Mouse (Mus musculus): Measurements from ENCODE around the gene Acot2.
"Not testable (repeated sequence)": the region's sequence is repeated elsewhere in the genome, so short reads cannot be mapped to it uniquely, and the experiment has no call there.

- TF ChIP-seq CTCF (IDR thresholded peaks at IDR 0.05; ENCODE audit: control insufficient read depth, insufficient read depth, low read length); POLR2A (IDR thresholded peaks at IDR 0.05; ENCODE audit: borderline replicate concordance, control insufficient read depth, low read depth, low read length): not testable (repeated sequence)
Observed at GRCm38 (mm10) chr12:84009171-84009965, 21.7 kb downstream of the Acot2 start, which contains the start of gene Acot1.

Measured in bone marrow, adult 2 months (tissue).